Mouse (Mus musculus): ENCODE measurements around the gene Pomt1. TPM values are rescaled to one million over a fixed set of nuclear protein-coding genes. Genes with fewer than 3 reads are reported as not detected.

Pomt1 gene
- polyA plus RNA-seq, 1 experiment from 2014 or later, result 26.9 TPM

DNA sequence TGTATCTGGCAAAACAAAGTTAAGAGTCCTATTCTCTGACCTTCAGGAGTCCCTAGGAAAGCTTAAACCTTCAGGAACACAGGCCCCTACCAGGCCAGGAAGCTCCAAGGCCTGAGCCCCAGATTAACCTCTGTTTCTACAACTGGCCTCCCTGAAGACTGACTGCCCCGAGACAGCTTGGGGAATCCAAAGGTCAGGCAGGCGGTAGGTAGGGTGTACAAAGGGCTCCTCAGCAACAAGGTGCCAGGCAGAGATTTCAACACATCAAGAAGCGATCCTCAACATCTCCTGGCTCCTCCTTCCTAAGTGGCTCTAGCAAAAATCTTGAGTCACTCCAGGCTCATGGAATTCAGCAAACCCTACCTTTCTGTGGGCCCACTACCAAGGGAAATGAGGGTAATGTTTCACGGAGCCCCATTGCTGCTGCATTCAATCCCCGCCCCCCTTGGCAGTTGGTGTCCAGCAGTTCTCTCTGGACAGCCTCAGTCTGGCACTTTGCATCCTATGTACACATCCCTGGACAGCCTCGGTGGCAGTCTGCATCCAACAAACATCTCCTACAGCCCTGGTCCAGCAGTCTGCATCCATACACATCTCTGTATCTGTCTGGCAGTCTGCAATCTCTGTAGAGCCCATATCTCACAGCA lies 22.6 kb downstream of the Pomt1 start:
- Histone ChIP-seq H3K4me3 (ENCODE audit: low read length) (peak overlapping the region; percentile 84), H3K9ac (ENCODE audit: low read depth, low read length) (peak overlapping the region; percentile 77), H3K4me2 (ENCODE audit: low read depth, low read length) (peak overlapping the region; percentile 87), H3K9me3 (ENCODE audit: control insufficient read depth, low read length) (no peaks in the 10 kb centered on the region), H3K4me1 (ENCODE audit: control insufficient read depth, insufficient read depth, low read length) (peaks cover 15% of the 10 kb centered on the region), H3K27ac (ENCODE audit: low read length) (peak overlapping the region; percentile 77), H3K27me3 (replicated peaks; ENCODE audit: control insufficient read depth, insufficient read depth, low read length) (no peaks in the 10 kb centered on the region), H3K36me3 (ENCODE audit: control insufficient read depth, insufficient read depth, low read length) (peaks cover 14% of the 10 kb centered on the region; the same call in 1 of the 2 replicates)
- 47% methylated on average over 6 of the region's 6 CpGs for WGBS
- peak; percentile 68 for ATAC-seq

DNA sequence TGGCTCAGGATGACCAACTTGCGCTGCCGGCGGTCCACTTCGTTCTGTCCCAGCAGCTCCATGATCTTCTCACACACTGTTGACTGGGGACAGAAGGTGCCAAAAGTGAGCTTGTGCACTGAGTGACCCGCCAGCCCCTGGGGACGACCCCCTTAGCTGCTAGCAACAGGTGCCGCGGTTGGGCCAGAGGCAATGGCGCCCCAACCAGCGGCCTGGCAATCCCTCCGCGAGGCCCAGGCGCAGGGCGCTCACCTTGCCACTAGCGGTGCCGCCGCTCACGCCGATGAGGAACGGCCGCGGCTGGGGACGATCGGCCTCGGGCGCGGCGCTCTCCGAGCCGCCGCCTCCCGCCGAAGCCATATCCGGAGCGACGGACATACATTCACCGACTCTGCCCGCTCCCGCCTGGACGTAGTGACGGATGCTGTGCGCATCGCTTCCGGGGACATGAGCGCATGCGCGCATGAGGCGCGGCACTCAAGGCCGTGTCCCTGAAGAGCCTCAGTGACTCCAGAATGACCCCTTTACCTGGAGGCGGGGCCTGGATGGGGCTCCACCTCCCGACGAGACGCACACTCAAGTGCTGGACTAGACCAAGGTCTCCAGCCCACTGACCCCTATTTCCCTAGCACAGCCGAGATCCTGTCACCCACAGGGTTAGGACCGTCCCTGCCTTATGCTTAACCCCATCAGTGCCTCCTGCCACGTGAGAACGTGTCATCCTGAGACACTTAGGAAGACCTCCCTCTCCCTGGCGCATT lies 23.4 kb downstream of the Pomt1 start, which contains the start of gene Uck1:
Gene Uck1, minus strand, starts transcription at position 503 of the 761 bp plus-strand sequence.
- Histone ChIP-seq H3K27ac (ENCODE audit: low read length) (peak within 1 kb of the TSS; percentile 77), H3K4me2 (ENCODE audit: low read depth, low read length) (peak within 1 kb of the TSS; percentile 87), H3K27me3 (replicated peaks; ENCODE audit: control insufficient read depth, insufficient read depth, low read length) (no peaks in the 10 kb centered on the region), H3K4me3 (ENCODE audit: low read length) (peak within 1 kb of the TSS; percentile 84), H3K4me1 (ENCODE audit: control insufficient read depth, insufficient read depth, low read length) (peaks cover 15% of the 10 kb centered on the region), H3K9me3 (ENCODE audit: control insufficient read depth, low read length) (no peaks in the 10 kb centered on the region), H3K9ac (ENCODE audit: low read depth, low read length) (peak within 1 kb of the TSS; percentile 77), H3K36me3 (ENCODE audit: control insufficient read depth, insufficient read depth, low read length) (peaks cover 14% of the 10 kb centered on the region; the same call in 1 of the 2 replicates)
- WGBS, result under 1% methylated on average over 59 of the region's 59 CpGs
- ATAC-seq, result peak; percentile 94

DNA sequence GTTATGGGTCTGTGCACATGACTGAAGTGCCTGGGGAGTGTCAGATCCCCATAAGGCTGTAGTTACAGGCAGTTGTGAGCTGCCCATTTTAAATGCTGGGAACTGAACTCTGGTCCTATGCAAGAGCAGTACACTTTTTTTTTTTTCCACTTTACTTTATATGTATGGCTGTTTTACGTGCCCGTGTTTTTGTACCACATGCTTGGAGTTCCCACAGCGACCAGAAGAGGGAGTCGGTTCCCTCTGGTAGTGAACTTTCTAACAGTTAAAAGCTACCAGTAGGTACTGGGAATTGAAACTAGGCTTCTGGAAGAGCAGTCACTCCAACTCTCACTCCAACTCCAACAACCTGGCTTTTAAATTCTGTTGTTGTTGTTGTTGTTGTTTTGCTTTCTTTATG lies 24.2 kb downstream of the Pomt1 start:
- Histone ChIP-seq H3K4me1 (ENCODE audit: control insufficient read depth, insufficient read depth, low read length) (peaks cover 15% of the 10 kb centered on the region), H3K4me3 (ENCODE audit: low read length) (no peak overlapping the region; the same call in 1 of the 2 replicates), H3K9me3 (ENCODE audit: control insufficient read depth, low read length) (no peaks in the 10 kb centered on the region), H3K4me2 (ENCODE audit: low read depth, low read length) (no peak overlapping the region), H3K27ac (ENCODE audit: low read length) (no peak overlapping the region), H3K9ac (ENCODE audit: low read depth, low read length) (no peak overlapping the region), H3K27me3 (replicated peaks; ENCODE audit: control insufficient read depth, insufficient read depth, low read length) (no peaks in the 10 kb centered on the region), H3K36me3 (ENCODE audit: control insufficient read depth, insufficient read depth, low read length) (peaks cover 14% of the 10 kb centered on the region; the same call in 1 of the 2 replicates)
- ATAC-seq, result peak; percentile 11; the same call in 1 of the 2 replicates
- WGBS, result 43% methylated on average over 4 of the region's 4 CpGs

DNA sequence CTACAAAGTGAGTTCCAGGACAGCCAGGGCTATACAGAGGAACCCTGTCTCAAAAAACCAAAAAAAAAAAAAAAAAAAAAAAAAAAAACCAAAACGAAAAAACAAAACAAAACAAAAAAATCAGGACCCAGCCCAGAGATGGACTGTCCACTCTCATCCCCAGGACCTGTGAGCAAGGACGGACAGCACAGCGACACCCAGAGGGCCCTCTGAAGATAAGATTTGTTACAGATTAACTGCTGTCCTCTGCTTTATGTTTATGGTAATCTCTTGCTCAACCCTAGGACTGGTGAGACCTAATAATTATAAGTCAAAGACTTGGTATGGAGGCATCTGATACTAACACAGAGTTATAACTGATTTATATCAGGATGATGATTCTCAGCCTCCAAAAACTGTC lies 39.4 kb downstream of the Pomt1 start:
- no peaks in the 10 kb centered on the region for H3K27me3 ChIP-seq (replicated peaks; ENCODE audit: control insufficient read depth, insufficient read depth, low read length)
- H3K36me3 ChIP-seq (ENCODE audit: control insufficient read depth, insufficient read depth, low read length), result peaks cover 10% of the 10 kb centered on the region; the same call in 1 of the 2 replicates
- H3K4me1 ChIP-seq (ENCODE audit: control insufficient read depth, insufficient read depth, low read length), result no peaks in the 10 kb centered on the region
- H3K9ac ChIP-seq (ENCODE audit: low read depth, low read length), result no peak overlapping the region
- no peak for ATAC-seq
- WGBS, result 65% methylated on average over 3 of the region's 3 CpGs
- no peak overlapping the region for H3K4me2 ChIP-seq (ENCODE audit: low read depth, low read length)
- no peak overlapping the region for H3K4me3 ChIP-seq (ENCODE audit: low read length)
- H3K9me3 ChIP-seq (ENCODE audit: control insufficient read depth, low read length), result no peaks in the 10 kb centered on the region
- H3K27ac ChIP-seq (ENCODE audit: low read length), result no peak overlapping the region

DNA sequence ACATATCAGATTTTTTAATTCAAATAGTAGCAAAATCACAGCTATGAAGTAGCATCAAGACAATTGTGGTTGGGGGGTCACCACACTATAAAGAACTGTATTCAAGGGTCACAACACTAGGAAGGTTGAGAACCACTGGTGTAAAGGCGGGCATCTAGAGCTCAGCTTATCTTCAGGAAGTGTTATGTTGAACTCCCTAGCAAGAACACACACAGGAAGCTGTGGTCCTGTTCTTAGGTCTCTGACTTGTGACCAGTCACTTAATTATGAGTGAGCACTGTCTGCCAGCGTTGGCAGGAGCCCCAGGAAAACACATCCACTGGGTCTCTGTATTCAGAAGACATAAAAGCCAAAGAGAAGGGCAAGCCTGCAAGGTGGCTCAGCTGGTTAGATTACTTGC lies 45.9 kb downstream of the Pomt1 start:
- Histone ChIP-seq H3K4me1 (ENCODE audit: control insufficient read depth, insufficient read depth, low read length) (peaks cover 7% of the 10 kb centered on the region), H3K36me3 (ENCODE audit: control insufficient read depth, insufficient read depth, low read length) (peaks cover 13% of the 10 kb centered on the region), H3K4me3 (ENCODE audit: low read length) (no peak overlapping the region), H3K4me2 (ENCODE audit: low read depth, low read length) (no peak overlapping the region), H3K27me3 (replicated peaks; ENCODE audit: control insufficient read depth, insufficient read depth, low read length) (no peaks in the 10 kb centered on the region), H3K9ac (ENCODE audit: low read depth, low read length) (no peak overlapping the region), H3K27ac (ENCODE audit: low read length) (no peak overlapping the region), H3K9me3 (ENCODE audit: control insufficient read depth, low read length) (no peaks in the 10 kb centered on the region)
- ATAC-seq, result no peak
- WGBS, result 92% methylated on average over 2 of the region's 2 CpGs

DNA sequence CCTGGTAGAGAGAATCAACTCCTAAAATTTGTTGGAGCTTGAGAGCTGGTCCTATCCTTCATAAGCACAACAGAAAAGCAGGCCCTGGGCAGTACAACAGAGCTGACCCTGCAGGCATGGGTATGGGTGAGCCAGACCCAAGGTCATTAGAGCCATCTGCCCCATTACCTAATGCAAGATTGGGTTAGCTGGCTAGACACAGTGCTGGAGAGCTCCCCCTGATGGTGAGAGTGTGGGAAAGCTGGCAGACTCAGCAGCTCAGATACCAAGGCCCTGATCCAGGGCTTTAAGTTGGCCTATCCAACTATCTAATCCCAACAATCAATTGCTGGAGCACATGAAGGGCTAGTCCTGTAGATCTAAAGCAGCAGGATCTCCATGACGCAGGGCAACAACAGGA lies 46.3 kb downstream of the Pomt1 start:
- peaks cover 7% of the 10 kb centered on the region for H3K4me1 ChIP-seq (ENCODE audit: control insufficient read depth, insufficient read depth, low read length)
- no peak overlapping the region for H3K4me3 ChIP-seq (ENCODE audit: low read length)
- peaks cover 13% of the 10 kb centered on the region for H3K36me3 ChIP-seq (ENCODE audit: control insufficient read depth, insufficient read depth, low read length)
- no peaks in the 10 kb centered on the region for H3K9me3 ChIP-seq (ENCODE audit: control insufficient read depth, low read length)
- no peak overlapping the region for H3K4me2 ChIP-seq (ENCODE audit: low read depth, low read length)
- H3K27me3 ChIP-seq (replicated peaks; ENCODE audit: control insufficient read depth, insufficient read depth, low read length), result no peaks in the 10 kb centered on the region
- ATAC-seq, result peak; percentile 44; the same call in 1 of the 2 replicates
- no peak overlapping the region for H3K27ac ChIP-seq (ENCODE audit: low read length)
- WGBS, result 93% methylated on average over 1 of the region's 1 CpGs
- no peak overlapping the region for H3K9ac ChIP-seq (ENCODE audit: low read depth, low read length)

DNA sequence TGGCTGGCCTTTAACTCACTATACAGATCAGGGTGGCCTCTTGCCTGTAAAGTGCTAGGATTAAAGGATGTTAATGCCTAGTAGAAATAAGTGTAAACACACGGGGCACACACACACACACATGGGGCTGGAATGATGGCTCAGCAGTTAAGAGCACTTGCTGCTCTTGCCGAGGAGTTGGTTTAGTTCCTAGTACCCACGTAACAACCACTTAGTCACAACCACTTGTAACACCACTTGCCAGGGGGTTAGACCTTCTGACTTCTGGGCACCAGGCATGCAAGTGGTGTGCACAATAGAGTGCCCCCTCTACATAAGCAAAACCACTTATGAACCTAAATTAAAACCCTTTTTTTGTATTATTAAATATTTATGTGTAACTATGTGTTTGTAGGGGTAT lies 47.6 kb downstream of the Pomt1 start:
- peaks cover 10% of the 10 kb centered on the region for H3K4me1 ChIP-seq (ENCODE audit: control insufficient read depth, insufficient read depth, low read length)
- no peak for ATAC-seq
- H3K4me3 ChIP-seq (ENCODE audit: low read length), result no peak overlapping the region
- 78% methylated on average over 3 of the region's 3 CpGs for WGBS
- no peak overlapping the region for H3K4me2 ChIP-seq (ENCODE audit: low read depth, low read length)
- H3K9me3 ChIP-seq (ENCODE audit: control insufficient read depth, low read length), result no peaks in the 10 kb centered on the region
- peaks cover 13% of the 10 kb centered on the region for H3K36me3 ChIP-seq (ENCODE audit: control insufficient read depth, insufficient read depth, low read length)
- no peak overlapping the region for H3K27ac ChIP-seq (ENCODE audit: low read length)
- no peak overlapping the region for H3K9ac ChIP-seq (ENCODE audit: low read depth, low read length)
- no peaks in the 10 kb centered on the region for H3K27me3 ChIP-seq (replicated peaks; ENCODE audit: control insufficient read depth, insufficient read depth, low read length)

DNA sequence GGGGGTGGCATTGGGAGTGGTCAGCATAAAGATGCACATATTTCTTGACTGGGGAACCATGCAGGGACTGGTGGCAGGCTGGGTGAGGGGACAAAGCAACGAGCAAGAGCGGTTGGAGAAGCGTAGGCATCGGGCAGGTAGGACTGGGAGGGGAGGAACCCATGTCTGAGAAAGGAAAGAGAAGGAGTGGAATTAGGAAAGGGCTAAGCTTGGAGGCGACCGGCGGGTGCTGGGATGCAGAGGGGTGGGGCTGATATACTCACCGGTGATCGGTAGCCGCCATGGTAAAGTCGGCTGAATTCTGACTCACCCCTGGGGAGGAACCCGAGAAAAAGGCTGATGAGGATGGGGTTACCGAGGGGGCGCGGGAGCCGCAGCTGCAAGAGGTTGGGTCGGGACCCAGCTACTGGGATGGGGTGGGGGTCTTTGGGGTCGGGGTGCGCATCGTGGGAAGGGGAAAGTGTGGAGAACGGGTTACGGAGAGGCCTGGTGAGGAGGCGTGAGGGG lies 51.0 kb downstream of the Pomt1 start, which contains the start of gene Golga2:
Gene Golga2, plus strand, starts transcription at position 51 of the 507 bp plus-strand sequence.
- H3K27me3 ChIP-seq (replicated peaks; ENCODE audit: control insufficient read depth, insufficient read depth, low read length), result no peaks in the 10 kb centered on the region
- ATAC-seq, result peak; percentile 10; the same call in 1 of the 2 replicates
- peaks cover 18% of the 10 kb centered on the region for H3K4me1 ChIP-seq (ENCODE audit: control insufficient read depth, insufficient read depth, low read length)
- H3K27ac ChIP-seq (ENCODE audit: low read length), result peak within 1 kb of the TSS; percentile 69
- peak within 1 kb of the TSS; percentile 94 for H3K9ac ChIP-seq (ENCODE audit: low read depth, low read length)
- peak within 1 kb of the TSS; percentile 90 for H3K4me2 ChIP-seq (ENCODE audit: low read depth, low read length)
- WGBS, result under 1% methylated on average over 23 of the region's 23 CpGs
- H3K4me3 ChIP-seq (ENCODE audit: low read length), result peak within 1 kb of the TSS; percentile 85
- no peaks in the 10 kb centered on the region for H3K9me3 ChIP-seq (ENCODE audit: control insufficient read depth, low read length)
- peaks cover 4% of the 10 kb centered on the region for H3K36me3 ChIP-seq (ENCODE audit: control insufficient read depth, insufficient read depth, low read length)

DNA sequence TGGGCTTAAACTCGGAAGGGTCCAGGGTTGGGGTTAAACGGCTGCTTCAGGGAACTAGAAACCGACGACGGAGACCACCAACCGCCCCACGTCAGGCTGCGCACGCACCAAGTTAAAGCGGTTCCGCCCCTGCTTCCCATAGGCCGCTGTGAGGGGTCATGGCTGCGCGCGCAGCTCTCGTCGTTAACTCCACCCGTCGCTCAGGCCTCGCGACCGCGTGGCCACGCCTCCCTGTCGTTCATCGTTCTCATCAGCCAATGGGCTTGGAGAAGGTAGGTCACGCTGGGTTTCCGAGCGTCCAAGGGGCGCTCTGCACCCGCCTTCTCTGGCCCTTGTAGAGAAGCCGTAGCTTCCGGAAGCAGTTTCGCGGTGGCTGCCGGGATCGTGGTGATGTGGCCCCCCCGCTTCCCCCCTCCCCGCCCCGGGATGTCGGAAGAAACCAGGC lies 51.6 kb downstream of the Pomt1 start, which contains the start of gene Swi5:
Gene Swi5, minus strand, starts transcription at position 153 of the 445 bp plus-strand sequence.
- H3K27me3 ChIP-seq (replicated peaks; ENCODE audit: control insufficient read depth, insufficient read depth, low read length), result no peaks in the 10 kb centered on the region
- WGBS, result under 1% methylated on average over 41 of the region's 41 CpGs
- peak; percentile 100 for ATAC-seq
- H3K36me3 ChIP-seq (ENCODE audit: control insufficient read depth, insufficient read depth, low read length), result peaks cover 3% of the 10 kb centered on the region
- H3K9me3 ChIP-seq (ENCODE audit: control insufficient read depth, low read length), result no peaks in the 10 kb centered on the region
- peaks cover 18% of the 10 kb centered on the region for H3K4me1 ChIP-seq (ENCODE audit: control insufficient read depth, insufficient read depth, low read length)
- peak within 1 kb of the TSS; percentile 85 for H3K4me3 ChIP-seq (ENCODE audit: low read length)
- peak within 1 kb of the TSS; percentile 94 for H3K9ac ChIP-seq (ENCODE audit: low read depth, low read length)
- H3K27ac ChIP-seq (ENCODE audit: low read length), result peak within 1 kb of the TSS; percentile 69
- H3K4me2 ChIP-seq (ENCODE audit: low read depth, low read length), result peak within 1 kb of the TSS; percentile 90
